Mouse (Mus musculus): ENCODE measurements around the gene Rere. TPM values are rescaled to one million over a fixed set of nuclear protein-coding genes. Genes with fewer than 3 reads are reported as not detected.
"Not testable (repeated sequence)": the region's sequence is repeated elsewhere in the genome, so short reads cannot be mapped to it uniquely, and the experiment has no call there.

Gene Rere
- polyA plus RNA-seq, 1 experiment: 26.2 TPM

DNA sequence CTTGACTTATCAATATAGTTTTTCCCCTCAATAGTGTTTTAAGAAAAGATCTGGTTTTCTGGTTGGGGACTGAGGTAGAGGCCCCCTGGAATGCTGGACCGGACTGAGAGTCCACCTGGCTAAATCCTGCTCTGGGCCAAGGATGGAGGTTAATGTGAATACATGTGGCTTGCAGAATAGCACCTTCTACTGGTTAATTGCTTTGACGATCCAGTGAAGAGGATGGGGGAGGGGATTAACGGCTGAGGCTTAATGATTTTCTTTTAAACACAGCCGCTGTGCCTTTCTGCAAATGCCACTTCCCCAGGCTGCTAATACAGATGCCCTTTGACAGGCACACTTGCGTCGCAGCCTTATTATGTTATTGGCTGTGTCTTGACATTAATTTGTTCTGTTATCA is 2.5 kb downstream of the Rere start:
- Histone ChIP-seq H3K4me1 (ENCODE audit: control insufficient read depth, insufficient read depth, low read length) (peaks cover 8% of the 10 kb centered on the region), H3K4me3 (ENCODE audit: control insufficient read depth, low read depth, low read length) (no peak overlapping the region), H3K36me3 (ENCODE audit: control insufficient read depth, insufficient read depth, low read length) (no peaks in the 10 kb centered on the region), H3K27me3 (ENCODE audit: control insufficient read depth, insufficient read depth, low read length) (no peaks in the 10 kb centered on the region), H3K27ac (ENCODE audit: control insufficient read depth, insufficient read depth, low read depth, low read length) (no peak overlapping the region)
- TF ChIP-seq POLR2A (IDR thresholded peaks at IDR 0.05; ENCODE audit: control insufficient read depth, low read depth, low read length) (no peak), CTCF (IDR thresholded peaks at IDR 0.05; ENCODE audit: control insufficient read depth, insufficient read depth, insufficient replicate concordance, low read depth, low read length) (no peak)

DNA sequence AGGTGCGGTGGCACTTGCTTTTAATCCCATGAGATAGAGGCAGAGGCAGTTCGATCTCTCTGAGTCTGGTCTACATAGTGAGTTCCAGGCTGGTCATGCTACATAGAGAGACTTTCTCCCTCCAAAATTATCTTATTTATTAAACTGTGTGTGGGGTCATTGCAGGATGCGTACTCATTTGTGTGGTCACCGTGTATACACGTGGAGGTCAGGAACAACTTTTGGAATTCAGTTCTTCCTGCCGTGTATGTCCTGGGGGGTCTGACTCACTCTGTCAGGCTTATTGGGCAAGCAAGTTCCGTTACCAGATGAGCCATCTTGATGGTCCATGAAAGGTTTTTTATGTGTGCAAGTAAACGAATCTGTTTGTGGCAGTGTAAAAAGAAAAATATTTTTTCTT is 5.5 kb downstream of the Rere start:
- TF ChIP-seq POLR2A (IDR thresholded peaks at IDR 0.05; ENCODE audit: control insufficient read depth, low read depth, low read length): no peak
- no peak for TF ChIP-seq CTCF (IDR thresholded peaks at IDR 0.05; ENCODE audit: control insufficient read depth, insufficient read depth, insufficient replicate concordance, low read depth, low read length)
- no peak overlapping the region for H3K27ac ChIP-seq (ENCODE audit: control insufficient read depth, insufficient read depth, low read depth, low read length)
- H3K36me3 ChIP-seq (ENCODE audit: control insufficient read depth, insufficient read depth, low read length): no peaks in the 10 kb centered on the region
- H3K4me3 ChIP-seq (ENCODE audit: control insufficient read depth, low read depth, low read length): no peak overlapping the region
- peaks cover 6% of the 10 kb centered on the region for H3K4me1 ChIP-seq (ENCODE audit: control insufficient read depth, insufficient read depth, low read length)
- H3K27me3 ChIP-seq (ENCODE audit: control insufficient read depth, insufficient read depth, low read length): no peaks in the 10 kb centered on the region

DNA sequence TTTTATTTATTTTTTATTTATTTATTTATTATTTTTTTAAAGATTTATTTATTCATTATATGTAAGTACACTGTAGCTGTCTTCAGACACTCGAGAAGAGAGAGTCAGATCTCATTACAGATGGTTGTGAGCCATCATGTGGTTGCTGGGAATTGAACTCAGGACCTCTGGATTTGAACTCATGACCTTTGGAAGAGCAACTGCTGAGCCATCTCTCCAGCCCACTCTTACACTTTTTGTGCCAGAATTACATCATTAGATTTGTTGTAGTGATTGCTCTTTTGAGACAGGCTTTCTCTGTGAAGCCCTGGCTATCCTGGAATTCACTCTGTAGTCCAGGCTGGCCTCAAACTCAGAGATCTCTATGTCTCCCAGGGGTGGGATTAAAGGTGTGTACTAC is 6.0 kb downstream of the Rere start:
- H3K27ac ChIP-seq (ENCODE audit: control insufficient read depth, insufficient read depth, low read depth, low read length); H3K36me3 ChIP-seq (ENCODE audit: control insufficient read depth, insufficient read depth, low read length): not testable (repeated sequence)

DNA sequence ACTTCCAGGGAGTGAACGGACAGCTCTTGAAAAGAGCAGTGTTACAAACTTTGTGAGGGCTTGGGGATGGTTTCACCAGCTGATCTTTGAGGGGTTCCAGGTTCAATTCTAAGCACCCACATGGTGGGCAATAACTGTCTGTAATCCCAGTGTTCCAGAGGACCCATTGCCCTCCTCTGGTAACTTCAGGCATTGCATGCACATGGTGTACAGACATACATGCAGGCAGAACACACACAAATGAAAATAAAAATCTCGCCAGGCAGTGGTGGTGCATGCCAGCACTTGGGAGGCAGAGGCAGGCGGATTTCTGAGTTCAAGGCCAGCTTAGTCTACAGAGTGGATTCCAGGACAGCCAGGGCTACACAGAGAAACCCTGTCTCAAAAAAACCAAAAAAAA is 10.5 kb downstream of the Rere start:
- H3K4me3 ChIP-seq (ENCODE audit: control insufficient read depth, low read depth, low read length): no peak overlapping the region
- no peaks in the 10 kb centered on the region for H3K27me3 ChIP-seq (ENCODE audit: control insufficient read depth, insufficient read depth, low read length)
- TF ChIP-seq CTCF (IDR thresholded peaks at IDR 0.05; ENCODE audit: control insufficient read depth, insufficient read depth, insufficient replicate concordance, low read depth, low read length): no peak
- TF ChIP-seq POLR2A (IDR thresholded peaks at IDR 0.05; ENCODE audit: control insufficient read depth, low read depth, low read length): no peak
- H3K4me1 ChIP-seq (ENCODE audit: control insufficient read depth, insufficient read depth, low read length): no peaks in the 10 kb centered on the region
- no peak overlapping the region for H3K27ac ChIP-seq (ENCODE audit: control insufficient read depth, insufficient read depth, low read depth, low read length)
- H3K36me3 ChIP-seq (ENCODE audit: control insufficient read depth, insufficient read depth, low read length): no peaks in the 10 kb centered on the region

More for the DNA sequence above, 6.0 kb downstream of the Rere start:
- not testable (repeated sequence) for H3K4me3 ChIP-seq (ENCODE audit: control insufficient read depth, low read depth, low read length); H3K4me1 ChIP-seq (ENCODE audit: control insufficient read depth, insufficient read depth, low read length); H3K27me3 ChIP-seq (ENCODE audit: control insufficient read depth, insufficient read depth, low read length)

DNA sequence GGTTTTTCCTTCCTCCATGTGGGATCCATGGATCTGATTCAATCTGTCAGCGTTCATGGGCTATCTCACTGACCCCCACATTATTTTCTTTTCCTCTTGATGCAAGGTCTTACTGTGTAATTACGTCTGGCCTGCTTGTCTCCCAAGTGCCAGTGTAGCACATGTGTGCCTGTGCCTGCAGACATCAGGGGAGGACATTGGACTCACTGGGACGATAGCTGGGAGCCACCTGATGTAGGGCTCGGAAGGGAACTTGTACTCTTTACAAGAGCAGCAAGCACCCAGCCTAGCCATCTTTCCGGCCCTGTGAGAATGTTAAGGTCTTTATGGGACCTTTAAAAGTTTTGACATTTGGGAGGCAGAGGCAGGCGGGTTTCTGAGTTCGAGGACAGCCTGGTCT is 13.4 kb downstream of the Rere start:
- TF ChIP-seq POLR2A (IDR thresholded peaks at IDR 0.05; ENCODE audit: control insufficient read depth, low read depth, low read length) (no peak), CTCF (IDR thresholded peaks at IDR 0.05; ENCODE audit: control insufficient read depth, insufficient read depth, insufficient replicate concordance, low read depth, low read length) (no peak)
- no peaks in the 10 kb centered on the region for H3K27me3 ChIP-seq (ENCODE audit: control insufficient read depth, insufficient read depth, low read length)
- no peaks in the 10 kb centered on the region for H3K4me1 ChIP-seq (ENCODE audit: control insufficient read depth, insufficient read depth, low read length)
- H3K36me3 ChIP-seq (ENCODE audit: control insufficient read depth, insufficient read depth, low read length): no peaks in the 10 kb centered on the region
- H3K4me3 ChIP-seq (ENCODE audit: control insufficient read depth, low read depth, low read length): no peak overlapping the region
- H3K27ac ChIP-seq (ENCODE audit: control insufficient read depth, insufficient read depth, low read depth, low read length): no peak overlapping the region

DNA sequence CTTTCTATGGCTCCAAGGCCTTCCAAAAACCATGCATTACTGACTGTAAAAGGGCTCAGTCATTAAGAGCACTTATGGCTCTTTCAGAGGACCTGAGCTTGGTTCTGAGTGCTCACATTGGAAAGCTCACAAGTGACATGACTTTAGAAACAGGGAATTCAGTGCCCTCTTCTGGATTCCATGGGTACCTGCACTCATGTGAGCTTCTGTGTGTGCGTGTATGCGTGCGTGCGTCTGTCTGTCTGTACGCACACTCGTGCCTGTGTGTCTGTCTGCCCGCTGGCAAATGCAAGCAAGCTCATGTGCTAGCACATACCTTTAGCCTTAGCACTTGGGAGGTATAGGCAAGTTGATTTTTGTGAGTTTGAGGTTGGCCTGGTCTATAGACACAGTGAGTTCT is 14.5 kb downstream of the Rere start:
- no peak overlapping the region for H3K27ac ChIP-seq (ENCODE audit: control insufficient read depth, insufficient read depth, low read depth, low read length)
- H3K4me3 ChIP-seq (ENCODE audit: control insufficient read depth, low read depth, low read length): no peak overlapping the region
- no peaks in the 10 kb centered on the region for H3K27me3 ChIP-seq (ENCODE audit: control insufficient read depth, insufficient read depth, low read length)
- H3K4me1 ChIP-seq (ENCODE audit: control insufficient read depth, insufficient read depth, low read length): peaks cover 4% of the 10 kb centered on the region
- TF ChIP-seq CTCF (IDR thresholded peaks at IDR 0.05; ENCODE audit: control insufficient read depth, insufficient read depth, insufficient replicate concordance, low read depth, low read length) (no peak), POLR2A (IDR thresholded peaks at IDR 0.05; ENCODE audit: control insufficient read depth, low read depth, low read length) (no peak)
- H3K36me3 ChIP-seq (ENCODE audit: control insufficient read depth, insufficient read depth, low read length): no peaks in the 10 kb centered on the region

DNA sequence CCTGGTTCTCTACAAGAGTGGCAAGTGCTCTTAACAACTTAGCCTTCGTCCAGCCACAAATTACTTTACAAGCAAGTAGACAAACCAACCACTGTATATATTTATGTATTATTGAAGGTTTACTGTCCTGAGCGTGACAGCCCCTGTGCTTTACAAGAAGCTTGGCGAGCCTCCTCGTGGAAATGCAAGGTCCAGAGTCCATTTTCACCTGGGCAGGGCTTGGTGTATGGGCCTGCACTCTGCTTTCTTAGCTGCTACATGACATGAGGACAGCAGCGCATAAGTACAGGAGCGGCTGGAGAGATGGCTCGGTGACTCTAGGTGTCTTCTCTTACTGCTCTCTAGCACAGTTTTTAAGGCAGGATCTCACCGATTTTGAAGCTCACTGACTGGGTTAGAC is 21.3 kb downstream of the Rere start:
- H3K27ac ChIP-seq (ENCODE audit: control insufficient read depth, insufficient read depth, low read depth, low read length): no peak overlapping the region
- H3K4me1 ChIP-seq (ENCODE audit: control insufficient read depth, insufficient read depth, low read length): peaks cover 7% of the 10 kb centered on the region
- H3K36me3 ChIP-seq (ENCODE audit: control insufficient read depth, insufficient read depth, low read length): no peaks in the 10 kb centered on the region
- H3K4me3 ChIP-seq (ENCODE audit: control insufficient read depth, low read depth, low read length): no peak overlapping the region
- no peak for TF ChIP-seq CTCF (IDR thresholded peaks at IDR 0.05; ENCODE audit: control insufficient read depth, insufficient read depth, insufficient replicate concordance, low read depth, low read length)
- no peak for TF ChIP-seq POLR2A (IDR thresholded peaks at IDR 0.05; ENCODE audit: control insufficient read depth, low read depth, low read length)
- no peaks in the 10 kb centered on the region for H3K27me3 ChIP-seq (ENCODE audit: control insufficient read depth, insufficient read depth, low read length)

DNA sequence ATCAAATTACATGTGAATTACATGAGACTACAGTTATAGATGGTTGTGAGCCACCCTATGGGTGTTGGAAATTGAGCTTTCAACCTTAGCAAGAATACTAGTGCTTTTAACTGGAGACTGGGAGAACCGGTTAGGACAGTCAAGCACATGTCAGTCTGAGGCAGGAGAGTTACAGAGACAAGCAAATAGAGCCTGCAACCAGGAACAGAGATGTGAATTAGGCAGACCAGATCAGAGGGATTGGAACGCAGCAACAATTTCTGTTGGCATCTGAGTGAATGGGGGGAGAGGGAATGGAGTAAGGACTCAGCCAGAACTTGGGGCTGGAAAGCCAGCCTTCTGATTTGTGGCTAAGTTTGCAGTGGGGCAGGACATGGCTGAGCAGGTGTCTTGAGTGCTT is 25.3 kb downstream of the Rere start:
- Histone ChIP-seq H3K4me1 (ENCODE audit: control insufficient read depth, insufficient read depth, low read length) (no peaks in the 10 kb centered on the region), H3K27ac (ENCODE audit: control insufficient read depth, insufficient read depth, low read depth, low read length) (no peak overlapping the region), H3K27me3 (ENCODE audit: control insufficient read depth, insufficient read depth, low read length) (no peaks in the 10 kb centered on the region), H3K36me3 (ENCODE audit: control insufficient read depth, insufficient read depth, low read length) (no peaks in the 10 kb centered on the region), H3K4me3 (ENCODE audit: control insufficient read depth, low read depth, low read length) (no peak overlapping the region)
- TF ChIP-seq CTCF (IDR thresholded peaks at IDR 0.05; ENCODE audit: control insufficient read depth, insufficient read depth, insufficient replicate concordance, low read depth, low read length) (no peak), POLR2A (IDR thresholded peaks at IDR 0.05; ENCODE audit: control insufficient read depth, low read depth, low read length) (no peak)
